Mouse (Mus musculus) heart, adult 2 months (tissue): ENCODE data around the gene Sh3rf3. TPM values are rescaled to one million over a fixed set of nuclear protein-coding genes. Genes with fewer than 3 reads are reported as not detected.

ENCODE experiments used
- DNase-seq, 2 experiments: peaks; one replicate each; pipeline ENCODE4 v3.0.0; 2021
- H3K27ac ChIP-seq: fragments of 200-600 bp; 2 replicates; pipeline ENCODE4 v1.8.1; 2022
- H3K27me3 ChIP-seq: fragments of 200-500 bp; 2 replicates; pipeline ENCODE4 v1.6.1; 2012; ENCODE audit warnings: mild to moderate bottlenecking, low read length, inconsistent platforms, mixed read lengths; ENCODE audit not compliant: control insufficient read depth, insufficient read depth
- H3K36me3 ChIP-seq: fragments of 200-500 bp; 2 replicates; pipeline ENCODE4 v1.6.1; 2012; ENCODE audit warnings: low read length, inconsistent platforms; ENCODE audit not compliant: control insufficient read depth, insufficient read depth
- H3K4me1 ChIP-seq: fragments of 200-500 bp; 2 replicates; pipeline ENCODE4 v1.6.1; 2011; ENCODE audit warnings: low read length; ENCODE audit not compliant: control insufficient read depth, insufficient read depth
- H3K4me3 ChIP-seq: fragments of 200-600 bp; 2 replicates; pipeline ENCODE4 v1.8.1; 2022
- H3K79me2 ChIP-seq: fragments of 200-500 bp; replicated peaks from 2 replicates; pipeline ENCODE4 v1.6.1; 2012; ENCODE audit warnings: mild to moderate bottlenecking, inconsistent platforms, low read length, moderate library complexity, mixed read lengths; ENCODE audit not compliant: control insufficient read depth, insufficient read depth
- H3K9ac ChIP-seq: fragments of 200-500 bp; 2 replicates; pipeline ENCODE4 v1.6.1; 2012; ENCODE audit warnings: low read depth, mild to moderate bottlenecking, control low read depth, inconsistent platforms, low read length, mixed read lengths
- CTCF ChIP-seq: fragments of 200-600 bp; IDR thresholded peaks from 2 replicates; pipeline ENCODE4 v1.8.1; 2022; ENCODE audit warnings: antibody characterized with exemption, mild to moderate bottlenecking, moderate library complexity
- EP300 ChIP-seq: fragments of 200-500 bp; IDR thresholded peaks from 2 replicates; pipeline ENCODE4 v1.6.1; 2011; ENCODE audit warnings: low read depth, low read length, control low read depth; ENCODE audit not compliant: insufficient read depth
- POLR2A ChIP-seq: fragments of 200-500 bp; IDR thresholded peaks from 2 replicates; pipeline ENCODE4 v1.6.1; 2011; ENCODE audit warnings: mild to moderate bottlenecking, low read depth, low read length, control low read depth; ENCODE audit not compliant: insufficient read depth
- WGBS: fragments of 180-500 bp; shearing (Covaris S2); methylation state at CpG from one replicate; pipeline ENCODE4 v1.1.7; 2018; 5-methylcytosine and 5-hydroxymethylcytosine counted together
- intact Hi-C: fragments of 180-260 bp; cut with DNase I; formaldehyde crosslinking; loops from one replicate; pipeline ENCODE4 v1.15.1; 2025
- polyA plus RNA-seq: library from polyadenylated mRNA; depleted of rRNA; stranded (reverse); fragments of >200 nt; gene quantifications from 2 replicates; pipeline ENCODE4 v1.2.3, GENCODE M21; 2012
- total RNA-seq, 2 experiments: library from RNA; stranded (reverse); gene quantifications; 2 replicates each; pipeline ENCODE4 v1.2.3; 2021

The Sh3rf3 gene
- total and polyA plus RNA-seq, 3 experiments, result 0.80 to 1.6 (median 0.97) TPM

DNA sequence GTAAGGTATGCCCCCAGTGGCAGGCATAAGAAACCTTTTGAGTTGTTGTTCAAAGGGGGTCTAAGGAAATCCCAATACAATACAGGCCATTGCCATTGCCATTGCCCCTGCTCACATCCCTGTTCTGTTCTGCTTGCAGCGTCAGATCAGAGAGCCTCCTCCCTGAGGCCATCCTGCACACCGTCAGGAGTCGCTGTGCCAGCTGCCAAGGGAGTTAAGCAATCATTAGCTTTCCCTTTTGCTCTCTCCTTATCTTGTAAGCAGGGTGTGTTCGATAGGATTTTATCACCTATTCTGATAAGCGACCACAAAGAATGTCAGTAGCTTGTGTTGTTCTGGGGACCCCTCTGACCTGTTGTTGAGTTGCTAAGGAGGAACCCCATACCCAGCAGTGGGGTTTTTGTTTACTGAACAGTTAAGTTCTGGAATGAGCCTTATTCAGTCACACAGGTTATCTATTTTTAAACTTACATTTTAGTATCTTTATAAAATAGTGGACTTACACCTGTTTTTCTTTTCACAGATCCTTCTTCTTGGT, 339.5 kb downstream of the Sh3rf3 start:
- WGBS, result 36% methylated on average over 5 of the region's 5 CpGs

DNA sequence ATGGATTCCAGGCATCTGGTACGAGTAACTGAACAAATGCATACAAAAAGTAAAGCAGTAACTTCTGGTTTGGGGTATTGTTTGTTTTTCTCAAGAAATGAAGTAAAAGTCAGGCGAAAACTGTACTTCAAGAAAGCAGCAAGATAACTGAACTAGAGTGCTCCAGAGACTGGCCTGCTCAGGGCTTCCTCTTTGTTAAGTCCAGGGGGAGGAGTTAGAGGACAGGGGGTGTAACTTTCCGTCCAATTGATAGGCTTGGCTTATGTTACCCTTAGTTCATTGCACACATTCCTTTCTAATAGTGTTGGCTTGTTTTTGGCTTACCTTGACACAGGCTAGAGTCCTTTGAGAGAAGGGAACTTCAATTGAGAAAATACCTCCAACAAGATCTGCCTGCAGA, 345.5 kb downstream of the Sh3rf3 start:
- intact Hi-C loops, result no loop called here
- no peaks in the 10 kb centered on the region for H3K27me3 ChIP-seq
- H3K4me3 ChIP-seq, result no peak overlapping the region
- H3K79me2 ChIP-seq, result no peaks in the 10 kb centered on the region
- H3K9ac ChIP-seq, result no peak overlapping the region
- WGBS, result 72% methylated on average over 3 of the region's 3 CpGs
- H3K36me3 ChIP-seq, result no peaks in the 10 kb centered on the region
- no peaks in the 10 kb centered on the region for H3K4me1 ChIP-seq
- no peak for TF ChIP-seq EP300
- TF ChIP-seq POLR2A, result no peak
- TF ChIP-seq CTCF, result no peak
- no peak overlapping the region for H3K27ac ChIP-seq
- no peak for DNase-seq

More for the DNA sequence above, 339.5 kb downstream of the Sh3rf3 start:
- Histone ChIP-seq H3K4me3 (no peak overlapping the region), H3K27me3 (no peaks in the 10 kb centered on the region), H3K79me2 (no peaks in the 10 kb centered on the region), H3K27ac (no peak overlapping the region), H3K36me3 (no peaks in the 10 kb centered on the region), H3K9ac (no peak overlapping the region), H3K4me1 (no peaks in the 10 kb centered on the region)
- intact Hi-C loops, result no loop called here
- TF ChIP-seq POLR2A, result no peak
- no peak for TF ChIP-seq CTCF
- TF ChIP-seq EP300, result no peak
- DNase-seq, result no peak

GRCm38 (mm10) chr10:59162185-59162897, 349.2 kb downstream of the Sh3rf3 start:
- 61% methylated on average over 4 of the region's 4 CpGs for WGBS

DNA sequence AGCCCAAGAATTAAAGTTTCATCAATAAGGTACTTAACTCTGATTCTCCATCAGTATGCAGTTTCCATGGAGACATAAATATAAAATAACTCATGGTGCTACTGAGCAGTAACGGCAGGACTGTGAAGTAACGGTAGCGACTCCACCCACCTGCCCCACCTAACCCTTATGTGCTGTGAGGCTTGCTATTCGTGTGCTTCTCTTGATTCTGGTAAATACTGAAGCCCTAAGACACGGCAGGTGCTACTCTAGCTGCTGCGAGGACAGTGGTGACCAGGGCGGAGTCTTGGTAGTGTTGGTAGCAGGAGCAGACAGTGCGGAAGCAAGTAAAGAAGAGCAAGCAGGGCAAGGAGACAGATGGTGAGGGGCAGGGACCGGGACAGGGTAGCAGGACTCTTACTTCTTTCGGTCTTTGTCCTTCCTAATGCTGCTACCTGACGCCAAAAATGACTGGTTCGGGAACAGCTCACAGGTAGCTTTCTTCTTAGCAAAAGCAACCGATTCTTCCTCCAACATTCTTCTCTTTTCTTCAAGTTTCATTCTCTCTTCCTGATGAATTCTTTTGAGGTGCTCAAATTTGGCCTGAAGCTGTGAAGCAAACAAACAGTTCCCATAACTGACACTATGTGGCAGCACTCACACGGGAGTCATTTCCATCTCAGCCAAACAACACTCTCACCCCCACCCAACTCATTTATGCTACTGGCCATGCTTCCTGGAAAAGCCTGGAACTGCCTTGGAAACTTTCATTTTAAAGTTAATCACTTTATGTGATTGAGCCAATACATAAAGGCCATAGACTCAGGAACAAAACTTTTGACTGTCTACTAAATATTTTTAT, 353.2 kb downstream of the Sh3rf3 start:
- H3K4me1 ChIP-seq, result no peaks in the 10 kb centered on the region
- TF ChIP-seq EP300 (0 out of 2 replicates have a peak, but pooled peaks have one; percentile 22), POLR2A (no peak), CTCF (peak; percentile 97)
- 77% methylated on average over 14 of the region's 14 CpGs for WGBS
- H3K79me2 ChIP-seq, result no peaks in the 10 kb centered on the region
- no peak overlapping the region for H3K9ac ChIP-seq
- H3K27me3 ChIP-seq, result no peaks in the 10 kb centered on the region
- H3K36me3 ChIP-seq, result no peaks in the 10 kb centered on the region
- H3K27ac ChIP-seq, result no peak overlapping the region
- no peak overlapping the region for H3K4me3 ChIP-seq
- DNase-seq, result peak; percentile 30 to 33
- intact Hi-C loops, result loop anchor here (1.0 to 10.0 kb wide), 3 partner anchors 126 to 698 kb away; no protein-coding TSS in a partner anchor

More at GRCm38 (mm10) chr10:59162185-59162897, 349.2 kb downstream of the Sh3rf3 start:
- TF ChIP-seq EP300 (no peak), POLR2A (no peak), CTCF (no peak)
- Histone ChIP-seq H3K9ac (no peak overlapping the region), H3K4me1 (no peaks in the 10 kb centered on the region), H3K79me2 (no peaks in the 10 kb centered on the region), H3K27ac (no peak overlapping the region), H3K4me3 (no peak overlapping the region), H3K27me3 (no peaks in the 10 kb centered on the region), H3K36me3 (no peaks in the 10 kb centered on the region)
- intact Hi-C loops, result loop anchor here (10.0 kb wide), 1 partner anchor 702 kb away; no protein-coding TSS in a partner anchor
- no peak for DNase-seq

GRCm38 (mm10) chr10:59171042-59171441, 357.9 kb downstream of the Sh3rf3 start:
- Histone ChIP-seq H3K9ac (no peak overlapping the region), H3K27ac (no peak overlapping the region), H3K79me2 (no peaks in the 10 kb centered on the region), H3K4me3 (no peak overlapping the region), H3K27me3 (no peaks in the 10 kb centered on the region), H3K4me1 (no peaks in the 10 kb centered on the region), H3K36me3 (no peaks in the 10 kb centered on the region)
- TF ChIP-seq CTCF (no peak), EP300 (no peak), POLR2A (no peak)
- 80% methylated on average over 3 of the region's 3 CpGs for WGBS
- no peak for DNase-seq
- intact Hi-C loops, result no loop called here
